Mouse (Mus musculus): ENCODE data around the gene Hmg20a. TPM values are rescaled to one million over a fixed set of nuclear protein-coding genes. Genes with fewer than 3 reads are reported as not detected.

The Hmg20a gene
- polyA plus RNA-seq, 1 experiment from 2014 or later = 38.1 TPM

DNA sequence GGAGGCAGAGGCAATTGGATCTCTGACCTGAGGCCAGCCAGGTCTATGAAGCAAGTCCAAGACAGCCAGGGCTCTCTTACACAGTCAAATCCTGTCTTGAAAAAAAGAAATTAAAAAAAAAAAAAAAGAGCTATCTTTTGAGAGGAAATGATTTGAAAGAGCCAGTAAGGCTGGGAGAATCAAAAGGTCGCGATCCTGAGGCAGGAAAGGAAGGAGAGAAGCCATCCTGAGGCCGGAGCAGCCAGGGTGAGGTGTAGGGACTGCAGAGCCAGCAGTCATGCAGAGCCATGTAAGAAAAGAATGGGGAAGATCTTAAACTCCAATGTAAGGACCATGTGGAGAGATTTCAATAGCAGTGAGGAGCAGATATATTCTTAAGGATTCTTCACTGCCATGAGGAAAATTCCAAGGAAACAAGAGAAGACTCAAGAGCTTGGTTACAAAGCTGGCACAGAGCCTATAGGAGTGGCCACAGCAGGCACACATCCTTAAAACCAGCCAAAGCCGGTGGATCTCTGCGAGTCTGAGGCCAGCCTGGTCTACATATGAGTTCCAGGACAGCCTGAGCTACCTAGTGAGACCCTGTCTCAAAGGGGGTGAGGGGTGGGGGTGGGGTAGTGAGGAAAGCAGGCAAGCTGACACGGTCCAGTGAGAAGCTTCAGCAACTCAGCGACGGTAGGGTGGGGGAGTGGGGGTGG is 82.6 kb downstream of the Hmg20a start:
- H3K4me3 ChIP-seq (ENCODE audit: low read length) = no peak overlapping the region
- H3K36me3 ChIP-seq (ENCODE audit: control insufficient read depth, insufficient read depth, low read length) = no peaks in the 10 kb centered on the region
- H3K9ac ChIP-seq (ENCODE audit: low read depth, low read length) = no peak overlapping the region
- 79% methylated on average over 8 of the region's 8 CpGs for WGBS
- H3K9me3 ChIP-seq (ENCODE audit: control insufficient read depth, low read length) = no peaks in the 10 kb centered on the region
- peak overlapping the region; percentile 64 for H3K27ac ChIP-seq (ENCODE audit: low read length)
- H3K4me2 ChIP-seq (ENCODE audit: low read depth, low read length) = no peak overlapping the region
- H3K27me3 ChIP-seq (replicated peaks; ENCODE audit: control insufficient read depth, insufficient read depth, low read length) = no peaks in the 10 kb centered on the region
- H3K4me1 ChIP-seq (ENCODE audit: control insufficient read depth, insufficient read depth, low read length) = peaks cover 43% of the 10 kb centered on the region
- no peak for ATAC-seq

DNA sequence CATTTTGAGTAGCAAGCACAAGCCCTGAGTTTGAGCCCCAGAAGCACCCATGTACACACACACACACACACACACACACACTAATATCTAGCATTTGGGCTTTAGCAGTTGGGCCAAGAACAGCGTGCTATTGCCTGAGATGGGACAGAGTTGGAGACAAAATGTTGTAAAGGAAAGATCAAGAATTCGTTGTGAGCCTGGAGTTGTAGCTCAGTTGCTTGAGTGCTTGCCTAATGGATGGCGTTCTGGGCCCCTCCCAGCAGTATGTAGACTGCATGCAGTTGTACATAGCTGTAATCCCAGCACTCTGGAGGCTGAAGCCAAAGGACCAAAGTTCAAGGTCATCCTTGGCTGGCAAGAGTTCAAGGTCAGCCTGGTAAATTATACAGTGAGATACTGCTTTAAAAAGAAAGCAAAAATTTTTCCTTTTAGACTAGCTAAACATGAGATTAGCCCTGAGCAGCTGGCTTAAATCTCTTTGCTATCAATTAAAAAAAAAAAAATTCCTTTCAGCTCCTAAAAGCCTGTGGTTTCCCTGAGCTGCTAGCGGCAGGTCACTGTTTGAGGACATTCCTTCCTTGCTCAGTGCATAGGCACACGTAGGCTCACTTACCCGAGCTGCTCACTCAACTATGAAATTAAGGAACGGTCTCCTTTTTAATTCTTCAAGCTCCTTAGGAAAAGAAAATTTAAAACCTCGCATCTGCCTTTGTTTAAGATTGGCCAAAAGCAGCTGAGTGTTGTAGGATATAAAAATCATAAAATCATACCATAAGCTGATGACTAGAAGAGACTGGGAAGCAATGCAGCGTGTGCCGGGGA is 83.5 kb downstream of the Hmg20a start:
- ATAC-seq = no peak
- Histone ChIP-seq H3K4me2 (ENCODE audit: low read depth, low read length) (no peak overlapping the region), H3K36me3 (ENCODE audit: control insufficient read depth, insufficient read depth, low read length) (no peaks in the 10 kb centered on the region), H3K27me3 (replicated peaks; ENCODE audit: control insufficient read depth, insufficient read depth, low read length) (no peaks in the 10 kb centered on the region), H3K9ac (ENCODE audit: low read depth, low read length) (no peak overlapping the region), H3K4me3 (ENCODE audit: low read length) (no peak overlapping the region), H3K9me3 (ENCODE audit: control insufficient read depth, low read length) (no peaks in the 10 kb centered on the region), H3K4me1 (ENCODE audit: control insufficient read depth, insufficient read depth, low read length) (peaks cover 43% of the 10 kb centered on the region), H3K27ac (ENCODE audit: low read length) (peak overlapping the region; percentile 64)
- WGBS = 47% methylated on average over 10 of the region's 10 CpGs

DNA sequence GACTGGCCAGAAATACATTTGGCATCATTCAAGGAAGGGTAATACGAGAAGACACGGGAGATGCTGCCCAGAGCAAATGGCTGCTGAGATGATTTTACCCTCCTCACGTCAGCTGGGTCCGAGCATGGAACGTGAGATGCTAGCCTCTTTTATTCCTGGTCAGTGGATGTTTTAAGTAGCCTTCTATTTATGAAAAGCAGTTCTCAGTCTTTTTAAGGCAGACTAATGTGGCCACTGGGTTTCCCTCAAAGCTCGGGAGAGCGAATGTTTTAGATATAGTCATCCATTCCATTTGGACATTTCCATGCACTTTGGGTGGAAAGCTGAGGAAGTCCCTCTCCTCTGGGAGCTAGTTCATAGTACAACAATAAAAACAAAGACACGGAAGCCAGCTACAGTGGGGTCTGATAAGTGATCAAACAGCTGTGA is 84.1 kb downstream of the Hmg20a start:
- Histone ChIP-seq H3K4me1 (ENCODE audit: control insufficient read depth, insufficient read depth, low read length) (peaks cover 43% of the 10 kb centered on the region), H3K36me3 (ENCODE audit: control insufficient read depth, insufficient read depth, low read length) (no peaks in the 10 kb centered on the region), H3K4me2 (ENCODE audit: low read depth, low read length) (no peak overlapping the region), H3K9ac (ENCODE audit: low read depth, low read length) (no peak overlapping the region; the same call in 1 of the 2 replicates), H3K9me3 (ENCODE audit: control insufficient read depth, low read length) (no peaks in the 10 kb centered on the region), H3K27ac (ENCODE audit: low read length) (peak overlapping the region; percentile 64), H3K4me3 (ENCODE audit: low read length) (no peak overlapping the region), H3K27me3 (replicated peaks; ENCODE audit: control insufficient read depth, insufficient read depth, low read length) (no peaks in the 10 kb centered on the region)
- ATAC-seq = no peak
- WGBS = 47% methylated on average over 8 of the region's 8 CpGs

DNA sequence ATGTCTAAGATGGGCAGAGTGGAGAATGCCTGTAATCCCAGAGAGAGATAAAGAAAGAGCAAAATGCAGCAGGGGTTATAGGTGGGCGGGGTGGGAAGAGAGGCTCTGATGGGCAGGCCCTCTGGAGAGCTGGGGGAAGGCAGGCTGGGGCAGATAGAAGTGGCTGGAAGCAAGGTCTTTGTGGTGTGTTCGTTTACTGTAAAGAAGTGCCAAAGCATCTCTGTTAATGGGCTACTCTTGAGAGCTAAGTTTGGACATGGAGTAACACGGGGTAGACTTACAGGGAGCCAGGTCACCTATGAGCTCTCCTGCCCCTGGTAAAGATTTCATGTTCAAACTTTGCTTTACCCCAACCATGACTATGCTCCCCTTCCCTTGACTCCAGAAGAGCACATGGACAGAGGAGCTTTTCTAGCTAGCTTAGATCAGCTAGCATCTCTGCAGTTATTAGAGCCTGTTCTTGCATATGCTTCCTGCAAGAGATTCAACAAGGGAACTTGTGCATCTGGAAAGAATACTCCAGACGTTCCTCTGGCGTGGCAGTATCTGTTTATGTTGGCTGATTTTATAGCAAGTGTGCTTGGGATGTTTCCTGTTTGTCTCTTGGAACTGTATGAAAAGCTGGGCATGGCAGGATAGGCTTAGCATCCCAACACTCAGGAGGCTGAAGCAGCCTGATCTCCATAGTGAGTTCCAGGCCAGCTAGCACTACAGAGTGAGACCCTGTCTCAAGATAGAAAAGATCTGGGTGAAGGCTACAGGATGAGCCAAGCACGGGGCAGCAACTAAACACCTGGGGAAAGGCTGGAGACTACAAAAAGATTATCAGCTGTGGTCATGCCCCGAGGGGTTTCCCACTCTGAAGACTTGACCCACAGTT is 85.5 kb downstream of the Hmg20a start:
- Histone ChIP-seq H3K9me3 (ENCODE audit: control insufficient read depth, low read length) (no peaks in the 10 kb centered on the region), H3K27me3 (replicated peaks; ENCODE audit: control insufficient read depth, insufficient read depth, low read length) (no peaks in the 10 kb centered on the region), H3K9ac (ENCODE audit: low read depth, low read length) (no peak overlapping the region), H3K4me3 (ENCODE audit: low read length) (no peak overlapping the region), H3K4me1 (ENCODE audit: control insufficient read depth, insufficient read depth, low read length) (peaks cover 45% of the 10 kb centered on the region), H3K36me3 (ENCODE audit: control insufficient read depth, insufficient read depth, low read length) (no peaks in the 10 kb centered on the region), H3K4me2 (ENCODE audit: low read depth, low read length) (0 out of 2 replicates have a peak overlapping the region, but pooled peaks have one; percentile 2), H3K27ac (ENCODE audit: low read length) (peak overlapping the region; percentile 25; the same call in 1 of the 2 replicates)
- no peak for ATAC-seq
- WGBS = 68% methylated on average over 7 of the region's 7 CpGs

DNA sequence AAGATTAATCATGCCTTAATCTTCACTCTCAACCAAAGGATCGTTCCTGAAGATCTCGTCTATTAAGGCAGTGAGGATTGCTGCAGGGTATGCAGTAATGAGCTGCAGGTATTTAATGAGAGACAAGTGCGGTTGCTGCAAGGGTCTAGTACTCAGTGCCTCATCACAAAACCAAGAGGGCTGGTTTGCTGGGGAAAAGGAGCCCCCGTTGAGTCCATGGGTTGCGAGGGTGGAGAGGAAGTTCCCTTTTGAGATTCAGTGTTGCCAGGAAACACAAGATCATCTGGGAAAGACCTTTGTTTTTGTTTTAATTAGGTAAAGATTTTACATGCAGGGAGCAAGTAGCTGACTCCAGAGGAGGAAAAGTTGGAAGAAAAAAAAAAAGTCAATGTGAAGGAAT is 86.1 kb downstream of the Hmg20a start:
- H3K27me3 ChIP-seq (replicated peaks; ENCODE audit: control insufficient read depth, insufficient read depth, low read length) = no peaks in the 10 kb centered on the region
- WGBS = 74% methylated on average over 5 of the region's 5 CpGs
- no peak for ATAC-seq
- H3K36me3 ChIP-seq (ENCODE audit: control insufficient read depth, insufficient read depth, low read length) = no peaks in the 10 kb centered on the region
- H3K9me3 ChIP-seq (ENCODE audit: control insufficient read depth, low read length) = no peaks in the 10 kb centered on the region
- no peak overlapping the region for H3K4me2 ChIP-seq (ENCODE audit: low read depth, low read length)
- H3K27ac ChIP-seq (ENCODE audit: low read length) = 0 out of 2 replicates have a peak overlapping the region, but pooled peaks have one; percentile 46
- no peak overlapping the region for H3K9ac ChIP-seq (ENCODE audit: low read depth, low read length)
- H3K4me3 ChIP-seq (ENCODE audit: low read length) = no peak overlapping the region
- peaks cover 42% of the 10 kb centered on the region for H3K4me1 ChIP-seq (ENCODE audit: control insufficient read depth, insufficient read depth, low read length)

DNA sequence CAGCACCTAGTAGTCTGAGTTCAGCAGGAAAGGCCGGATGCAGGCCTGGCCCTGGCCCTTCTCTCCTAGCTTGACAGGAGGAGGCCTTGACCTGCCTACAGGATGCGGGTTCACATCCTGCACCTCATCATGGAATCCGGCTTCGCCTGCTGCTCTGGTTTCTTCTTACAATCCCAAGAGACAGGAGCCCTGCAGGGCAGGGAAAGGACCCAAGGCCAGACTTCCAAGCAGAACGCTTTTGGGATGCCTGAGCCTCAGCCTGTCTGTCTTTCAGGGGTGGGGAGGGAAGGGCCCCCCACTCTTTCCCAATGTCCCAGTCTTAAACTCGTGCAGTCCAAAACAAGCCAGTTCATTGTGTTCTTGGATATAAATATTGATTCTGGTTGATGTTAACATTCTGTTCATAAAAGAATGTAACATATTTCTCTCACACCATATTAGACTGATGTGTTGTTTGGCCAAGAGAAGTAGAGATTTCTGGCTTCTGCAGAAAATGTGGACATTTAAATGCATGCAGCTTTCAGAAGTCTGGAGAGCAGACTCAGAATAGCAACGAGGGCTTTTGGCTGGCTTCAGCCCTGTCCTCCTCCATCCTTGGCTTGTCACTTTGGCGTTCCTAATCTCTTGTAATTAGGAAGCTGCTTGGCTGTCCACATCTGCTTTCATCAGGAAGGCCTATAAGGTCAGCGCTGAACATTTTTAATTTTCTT is 86.8 kb downstream of the Hmg20a start:
- 43% methylated on average over 9 of the region's 9 CpGs for WGBS
- peak overlapping the region; percentile 20; the same call in 1 of the 2 replicates for H3K9ac ChIP-seq (ENCODE audit: low read depth, low read length)
- no peaks in the 10 kb centered on the region for H3K9me3 ChIP-seq (ENCODE audit: control insufficient read depth, low read length)
- H3K4me3 ChIP-seq (ENCODE audit: low read length) = no peak overlapping the region
- peak overlapping the region; percentile 95 for H3K4me2 ChIP-seq (ENCODE audit: low read depth, low read length)
- peaks cover 42% of the 10 kb centered on the region for H3K4me1 ChIP-seq (ENCODE audit: control insufficient read depth, insufficient read depth, low read length)
- ATAC-seq = peak; percentile 59
- H3K27me3 ChIP-seq (replicated peaks; ENCODE audit: control insufficient read depth, insufficient read depth, low read length) = no peaks in the 10 kb centered on the region
- peak overlapping the region; percentile 93 for H3K27ac ChIP-seq (ENCODE audit: low read length)
- no peaks in the 10 kb centered on the region for H3K36me3 ChIP-seq (ENCODE audit: control insufficient read depth, insufficient read depth, low read length)

DNA sequence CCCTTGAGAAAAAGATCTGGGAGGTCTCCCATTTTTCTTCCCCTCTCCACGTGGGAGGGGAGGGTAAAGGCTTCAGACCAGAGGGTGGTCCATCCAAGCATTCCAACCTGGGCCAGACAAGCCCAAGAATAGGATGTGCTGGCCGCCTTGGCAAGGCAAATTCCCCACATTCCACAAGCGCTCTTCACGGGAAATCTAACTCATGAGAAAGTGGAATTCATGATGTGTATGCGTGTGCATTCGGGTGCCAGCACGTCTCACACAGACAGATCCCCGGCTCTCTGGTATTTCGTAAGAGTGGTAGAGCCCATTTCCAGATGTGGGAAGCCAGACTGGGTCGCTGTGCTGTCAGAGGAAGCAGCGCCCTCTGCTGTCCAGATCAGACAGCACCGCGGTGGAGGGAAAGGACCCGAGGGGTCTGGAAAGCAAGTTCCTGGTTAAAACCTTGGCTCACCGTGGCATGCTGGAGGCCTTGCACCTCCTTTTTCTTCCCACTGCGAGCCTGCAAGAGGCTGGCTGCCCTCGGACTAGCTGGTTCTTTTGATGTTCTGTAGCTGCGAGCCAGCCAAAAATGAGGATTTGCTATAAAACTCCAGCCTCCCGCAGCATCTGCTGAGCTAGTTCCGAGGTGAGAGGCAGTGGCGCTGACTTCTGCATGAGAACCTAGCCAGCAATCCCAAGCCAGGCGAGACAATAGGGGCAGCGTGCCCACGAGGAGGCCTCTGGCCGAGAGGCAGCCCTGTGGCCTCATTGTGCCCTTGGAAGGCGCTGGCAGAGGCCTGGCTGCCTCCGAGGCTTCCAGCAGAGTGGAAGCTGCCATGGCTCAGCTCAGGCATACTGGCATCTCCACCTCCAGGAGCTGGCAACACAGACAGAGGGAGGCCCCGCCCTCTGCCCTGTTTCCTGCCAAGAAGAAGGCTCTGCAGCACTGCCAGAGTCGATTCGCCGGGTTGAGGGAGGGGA is 87.7 kb downstream of the Hmg20a start:
- Histone ChIP-seq H3K36me3 (ENCODE audit: control insufficient read depth, insufficient read depth, low read length) (no peaks in the 10 kb centered on the region), H3K9me3 (ENCODE audit: control insufficient read depth, low read length) (no peaks in the 10 kb centered on the region), H3K4me3 (ENCODE audit: low read length) (peak overlapping the region; percentile 53), H3K27ac (ENCODE audit: low read length) (peak overlapping the region; percentile 93), H3K27me3 (replicated peaks; ENCODE audit: control insufficient read depth, insufficient read depth, low read length) (no peaks in the 10 kb centered on the region), H3K9ac (ENCODE audit: low read depth, low read length) (peak overlapping the region; percentile 75), H3K4me2 (ENCODE audit: low read depth, low read length) (peak overlapping the region; percentile 95), H3K4me1 (ENCODE audit: control insufficient read depth, insufficient read depth, low read length) (peaks cover 38% of the 10 kb centered on the region)
- under 1% methylated on average over 31 of the region's 31 CpGs for WGBS
- peak; percentile 71 for ATAC-seq
